Mouse (Mus musculus) forebrain, embryonic 16.5 days (tissue): ENCODE results near the gene Tstd2. TPM values are rescaled to one million over a fixed set of nuclear protein-coding genes. Genes with fewer than 3 reads are reported as not detected.

Experiments
- ATAC-seq: fragments of 200-750 bp; cut with Nextera tagmentation; 2 replicates; pipeline ENCODE4 v1.8.0; 2017; ENCODE audit warnings: mild to moderate bottlenecking, moderate library complexity
- H3K27ac ChIP-seq: fragments of 300-500 bp; sonication (generic); 2 replicates; pipeline ENCODE4 v1.5.1; 2014; ENCODE audit warnings: low read length, control low read depth
- H3K27me3 ChIP-seq: fragments of 300-500 bp; sonication (generic); replicated peaks from 2 replicates; pipeline ENCODE4 v1.6.1; 2014; ENCODE audit warnings: low read length; ENCODE audit not compliant: control insufficient read depth, insufficient read depth
- H3K36me3 ChIP-seq: fragments of 300-500 bp; sonication (generic); 2 replicates; pipeline ENCODE4 v1.6.1; 2014; ENCODE audit not compliant: control insufficient read depth, insufficient read depth
- H3K4me1 ChIP-seq: fragments of 300-500 bp; sonication (generic); replicated peaks from 2 replicates; pipeline ENCODE4 v1.6.1; 2014; ENCODE audit warnings: low read length; ENCODE audit not compliant: control insufficient read depth, insufficient read depth
- H3K4me2 ChIP-seq: fragments of 300-500 bp; sonication (generic); 2 replicates; pipeline ENCODE4 v1.6.1; 2014; ENCODE audit warnings: mild to moderate bottlenecking, low read length, control low read depth
- H3K4me3 ChIP-seq: fragments of 300-500 bp; sonication (generic); replicated peaks from 2 replicates; pipeline ENCODE4 v1.5.1; 2014; ENCODE audit warnings: mild to moderate bottlenecking, low read length, control low read depth
- H3K9ac ChIP-seq: fragments of 300-500 bp; sonication (generic); replicated peaks from 2 replicates; pipeline ENCODE4 v1.6.1; 2014; ENCODE audit warnings: low read depth, low read length, control low read depth
- H3K9me3 ChIP-seq: fragments of 300-500 bp; sonication (generic); 2 replicates; pipeline ENCODE4 v1.6.1; 2016; ENCODE audit warnings: low read length; ENCODE audit not compliant: control insufficient read depth
- WGBS: fragments of 180-500 bp; shearing (Covaris S2); extraction: QIAGEN DNeasy Blood & Tissue Kit; methylation state at CpG from one replicate; pipeline ENCODE4 v1.1.7; 2014; 5-methylcytosine and 5-hydroxymethylcytosine counted together
- polyA plus RNA-seq: library from polyadenylated mRNA; unstranded; fragments of >200 nt; fragmentation: Nextera tagmentation; extraction: Ambion mirVana; gene quantifications from 2 replicates; pipeline ENCODE4 v1.2.1, GENCODE M21; 2015

Tstd2 gene
- polyA plus RNA-seq, 1 experiment from 2014 or later = 37.7 TPM

GRCm38 (mm10) chr4:46129311-46130004 is 9.0 kb downstream of the Tstd2 start:
- no peaks in the 10 kb centered on the region for H3K9me3 ChIP-seq
- no peak overlapping the region for H3K4me2 ChIP-seq
- no peak overlapping the region for H3K4me3 ChIP-seq
- H3K27me3 ChIP-seq = no peaks in the 10 kb centered on the region
- peaks cover 28% of the 10 kb centered on the region for H3K36me3 ChIP-seq
- H3K9ac ChIP-seq = no peak overlapping the region
- WGBS = 88% methylated on average over 8 of the region's 8 CpGs
- H3K27ac ChIP-seq = no peak overlapping the region
- H3K4me1 ChIP-seq = no peaks in the 10 kb centered on the region
- ATAC-seq = no peak

DNA sequence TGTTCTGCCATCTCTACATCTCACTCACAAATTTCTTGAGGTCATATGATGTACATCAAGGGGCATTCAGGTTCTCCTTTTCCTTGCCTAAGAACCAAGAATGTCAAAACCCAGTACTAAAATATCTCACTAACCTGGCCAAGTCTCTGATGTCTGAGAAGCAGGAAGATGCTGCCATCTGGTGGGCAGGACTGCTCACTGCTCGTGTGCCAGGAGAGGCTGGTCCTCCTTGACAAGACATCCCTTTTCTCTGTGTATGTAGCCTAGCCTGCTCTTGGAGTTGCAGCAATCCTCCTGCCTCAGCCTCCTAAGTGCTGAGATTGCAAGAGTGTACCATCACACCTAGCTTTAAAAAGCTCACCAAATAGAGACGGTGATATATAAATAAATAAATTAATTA is 12.0 kb downstream of the Tstd2 start:
- H3K9me3 ChIP-seq = no peaks in the 10 kb centered on the region
- H3K36me3 ChIP-seq = peaks cover 26% of the 10 kb centered on the region
- no peak overlapping the region for H3K9ac ChIP-seq
- no peaks in the 10 kb centered on the region for H3K27me3 ChIP-seq
- no peaks in the 10 kb centered on the region for H3K4me1 ChIP-seq
- no peak overlapping the region for H3K27ac ChIP-seq
- no peak overlapping the region for H3K4me3 ChIP-seq
- no peak overlapping the region for H3K4me2 ChIP-seq
- WGBS = 46% methylated on average over 2 of the region's 2 CpGs
- ATAC-seq = peak; percentile 69; the same call in 1 of the 2 replicates

GRCm38 (mm10) chr4:46123358-46123757 is 15.1 kb downstream of the Tstd2 start:
- H3K36me3 ChIP-seq = peaks cover 27% of the 10 kb centered on the region

DNA sequence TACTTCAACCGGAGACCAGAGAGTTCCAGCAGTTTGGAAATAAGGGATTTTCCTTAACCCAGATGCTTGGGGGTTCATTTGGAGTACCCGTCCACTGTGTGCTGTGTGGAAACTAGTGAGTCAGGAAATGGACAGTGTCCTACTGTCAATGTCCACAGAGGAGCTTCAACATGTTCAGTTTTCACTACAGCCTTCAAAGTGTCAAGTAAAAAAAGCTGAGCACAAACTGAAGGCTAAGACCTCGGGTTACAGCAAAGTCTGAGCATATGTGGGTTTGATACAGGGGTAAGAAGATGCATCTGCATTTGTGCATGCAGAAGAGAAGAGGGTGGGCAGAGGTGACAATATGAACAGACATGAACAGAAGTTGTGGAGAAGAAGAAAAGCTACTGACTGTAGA is 17.7 kb downstream of the Tstd2 start:
- H3K9ac ChIP-seq = no peak overlapping the region
- no peak overlapping the region for H3K4me2 ChIP-seq
- H3K36me3 ChIP-seq = peaks cover 34% of the 10 kb centered on the region
- no peak overlapping the region for H3K4me3 ChIP-seq
- no peaks in the 10 kb centered on the region for H3K4me1 ChIP-seq
- 92% methylated on average over 3 of the region's 3 CpGs for WGBS
- no peaks in the 10 kb centered on the region for H3K27me3 ChIP-seq
- no peak overlapping the region for H3K27ac ChIP-seq
- no peak for ATAC-seq
- no peaks in the 10 kb centered on the region for H3K9me3 ChIP-seq

More at GRCm38 (mm10) chr4:46123358-46123757, 15.1 kb downstream of the Tstd2 start:
- WGBS = 90% methylated on average over 6 of the region's 6 CpGs
- H3K9me3 ChIP-seq = no peaks in the 10 kb centered on the region
- no peak for ATAC-seq
- H3K27me3 ChIP-seq = no peaks in the 10 kb centered on the region
- no peak overlapping the region for H3K9ac ChIP-seq
- H3K27ac ChIP-seq = no peak overlapping the region
- H3K4me2 ChIP-seq = no peak overlapping the region
- no peaks in the 10 kb centered on the region for H3K4me1 ChIP-seq
- H3K4me3 ChIP-seq = no peak overlapping the region

DNA sequence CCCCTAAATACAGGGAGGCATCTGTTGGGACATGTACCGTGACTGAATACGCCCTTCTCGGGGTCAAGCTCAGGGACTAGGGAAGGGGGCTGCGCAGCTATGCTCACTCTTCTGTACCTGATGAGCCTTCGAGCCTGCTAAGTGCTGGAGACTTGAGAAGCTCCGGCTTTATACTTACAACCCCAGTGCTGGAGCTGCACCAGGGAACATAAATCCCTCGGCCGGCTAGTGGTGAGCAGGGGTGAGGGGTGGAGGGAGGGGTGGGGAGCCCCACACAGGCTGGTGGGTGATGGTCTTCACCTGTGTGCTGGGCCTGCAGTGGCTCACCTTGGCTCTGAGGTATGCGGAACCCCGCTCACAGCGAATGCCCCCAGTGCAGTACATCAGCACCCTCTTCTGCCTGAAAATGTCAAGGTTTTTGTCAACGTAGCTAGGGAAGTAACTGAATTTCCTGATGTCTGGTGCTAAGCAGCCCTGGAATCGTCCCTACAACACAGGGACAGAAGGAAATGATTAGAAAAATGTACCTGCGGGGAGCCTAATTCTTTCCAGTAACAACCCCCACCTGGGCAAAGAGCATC is 18.9 kb downstream of the Tstd2 start:
- no peaks in the 10 kb centered on the region for H3K27me3 ChIP-seq
- no peak for ATAC-seq
- no peak overlapping the region for H3K4me2 ChIP-seq
- no peak overlapping the region for H3K4me3 ChIP-seq
- H3K9ac ChIP-seq = no peak overlapping the region
- H3K27ac ChIP-seq = no peak overlapping the region
- peaks cover 38% of the 10 kb centered on the region for H3K36me3 ChIP-seq
- H3K9me3 ChIP-seq = no peaks in the 10 kb centered on the region
- no peaks in the 10 kb centered on the region for H3K4me1 ChIP-seq
- WGBS = 91% methylated on average over 14 of the region's 14 CpGs

GRCm38 (mm10) chr4:46117536-46117935 is 21.0 kb downstream of the Tstd2 start:
- WGBS = 97% methylated on average over 4 of the region's 4 CpGs
- H3K36me3 ChIP-seq = peaks cover 31% of the 10 kb centered on the region
- no peak for ATAC-seq

GRCm38 (mm10) chr4:46116544-46117175 is 21.8 kb downstream of the Tstd2 start:
- no peaks in the 10 kb centered on the region for H3K4me1 ChIP-seq
- H3K9ac ChIP-seq = no peak overlapping the region
- no peak overlapping the region for H3K4me3 ChIP-seq
- H3K9me3 ChIP-seq = no peaks in the 10 kb centered on the region
- H3K27me3 ChIP-seq = no peaks in the 10 kb centered on the region
- 80% methylated on average over 10 of the region's 10 CpGs for WGBS
- no peak for ATAC-seq
- no peak overlapping the region for H3K4me2 ChIP-seq
- no peak overlapping the region for H3K27ac ChIP-seq
- H3K36me3 ChIP-seq = peaks cover 27% of the 10 kb centered on the region

More at GRCm38 (mm10) chr4:46117536-46117935, 21.0 kb downstream of the Tstd2 start:
- Histone ChIP-seq H3K4me3 (no peak overlapping the region), H3K9me3 (no peaks in the 10 kb centered on the region), H3K27ac (no peak overlapping the region), H3K4me2 (no peak overlapping the region), H3K9ac (no peak overlapping the region), H3K27me3 (no peaks in the 10 kb centered on the region), H3K4me1 (no peaks in the 10 kb centered on the region)

GRCm38 (mm10) chr4:46115308-46115707 is 23.2 kb downstream of the Tstd2 start:
- no peak overlapping the region for H3K4me3 ChIP-seq
- no peaks in the 10 kb centered on the region for H3K27me3 ChIP-seq
- no peaks in the 10 kb centered on the region for H3K4me1 ChIP-seq
- H3K4me2 ChIP-seq = no peak overlapping the region
- no peak overlapping the region for H3K9ac ChIP-seq
- peaks cover 24% of the 10 kb centered on the region for H3K36me3 ChIP-seq
- no peak for ATAC-seq
- H3K9me3 ChIP-seq = no peaks in the 10 kb centered on the region
- no peak overlapping the region for H3K27ac ChIP-seq
- WGBS = 86% methylated on average over 1 of the region's 1 CpGs

GRCm38 (mm10) chr4:46111361-46111760 is 27.1 kb downstream of the Tstd2 start:
- no peaks in the 10 kb centered on the region for H3K27me3 ChIP-seq
- no peak overlapping the region for H3K4me2 ChIP-seq

More at GRCm38 (mm10) chr4:46111361-46111760, 27.1 kb downstream of the Tstd2 start:
- ATAC-seq = no peak
- peaks cover 9% of the 10 kb centered on the region; the same call in 1 of the 2 replicates for H3K36me3 ChIP-seq
- no peaks in the 10 kb centered on the region for H3K9me3 ChIP-seq
- no peak overlapping the region for H3K27ac ChIP-seq
- H3K4me1 ChIP-seq = no peaks in the 10 kb centered on the region
- H3K4me3 ChIP-seq = no peak overlapping the region
- WGBS = 73% methylated on average over 3 of the region's 3 CpGs
- H3K9ac ChIP-seq = no peak overlapping the region
